Mouse (Mus musculus): ENCODE measurements around the gene Ccr7. TPM values are rescaled to one million over a fixed set of nuclear protein-coding genes. Genes with fewer than 3 reads are reported as not detected.

Ccr7 gene
- polyA plus RNA-seq, 1 experiment from 2014 or later = not detected

DNA sequence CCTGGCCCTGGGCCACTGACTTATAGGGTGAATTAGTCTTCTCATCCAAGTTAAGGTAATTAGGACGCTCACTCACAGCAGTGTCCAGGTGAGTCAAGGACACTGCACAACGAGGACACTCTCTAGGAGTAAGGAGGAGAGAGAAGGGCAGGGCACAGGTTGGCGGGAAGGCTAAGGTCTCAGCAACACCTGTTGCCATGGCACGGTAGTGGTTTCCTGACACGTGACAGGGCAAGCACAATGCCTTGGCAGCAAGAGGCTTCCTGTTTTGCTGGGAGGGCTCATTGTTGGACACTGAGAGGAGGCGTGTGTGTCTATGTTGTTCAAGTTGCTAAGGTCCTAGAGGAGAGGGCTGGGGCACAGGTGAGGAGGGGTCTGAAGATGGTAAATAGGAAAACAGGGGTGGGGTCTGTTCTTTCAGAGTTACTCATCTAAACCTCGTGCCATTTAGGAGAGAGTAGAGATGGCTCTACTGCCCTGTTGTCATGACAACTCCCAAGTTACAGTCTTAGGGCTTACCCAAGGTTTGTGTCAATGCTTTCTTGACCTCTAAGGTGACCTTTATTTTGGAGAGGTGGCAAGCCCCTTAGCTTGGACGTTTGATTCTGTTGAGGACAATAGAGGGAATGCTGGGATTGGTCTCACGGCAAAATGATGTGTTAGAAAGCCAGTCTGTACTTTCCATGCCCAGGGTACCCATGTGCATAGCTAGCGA lies 8.3 kb upstream of the Ccr7 start:
- 80% methylated on average over 10 of the region's 10 CpGs for WGBS
- H3K27me3 ChIP-seq (replicated peaks; ENCODE audit: control insufficient read depth, insufficient read depth, low read length) = no peaks in the 10 kb centered on the region
- no peaks in the 10 kb centered on the region for H3K4me1 ChIP-seq (ENCODE audit: control insufficient read depth, insufficient read depth, low read length)
- ATAC-seq = no peak
- H3K4me2 ChIP-seq (ENCODE audit: low read length) = no peak overlapping the region
- no peak overlapping the region for H3K27ac ChIP-seq (ENCODE audit: low read depth, low read length)
- no peak for DNase-seq (ENCODE audit: low spot score)
- H3K4me3 ChIP-seq (ENCODE audit: low read depth, low read length) = no peak overlapping the region
- no peak overlapping the region for H3K9ac ChIP-seq (ENCODE audit: low read length)
- H3K36me3 ChIP-seq (ENCODE audit: control insufficient read depth, insufficient read depth, low read length) = no peaks in the 10 kb centered on the region
- H3K9me3 ChIP-seq (replicated peaks; ENCODE audit: control insufficient read depth, low read length) = no peaks in the 10 kb centered on the region

DNA sequence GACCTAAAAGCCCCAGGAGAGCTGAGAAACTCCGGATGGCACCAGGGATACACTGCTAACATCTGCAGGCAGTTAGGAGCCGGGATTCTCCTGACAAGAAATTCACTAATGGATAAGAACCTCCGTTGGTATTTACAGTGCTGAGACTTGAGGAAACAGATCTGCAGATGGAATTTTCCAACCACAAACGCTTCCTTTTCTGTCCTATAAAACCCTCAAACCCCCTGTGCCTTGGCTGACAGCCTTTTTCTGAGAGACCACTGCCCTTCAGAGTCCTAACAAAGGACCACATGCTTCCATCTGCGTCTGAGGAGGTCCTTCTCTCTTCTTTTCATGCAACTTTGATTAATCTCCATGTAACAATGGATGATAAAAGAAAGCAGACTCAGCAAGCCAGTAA lies 6.8 kb upstream of the Ccr7 start:
- no peaks in the 10 kb centered on the region for H3K27me3 ChIP-seq (replicated peaks; ENCODE audit: control insufficient read depth, insufficient read depth, low read length)
- no peak for DNase-seq (ENCODE audit: low spot score)
- H3K4me1 ChIP-seq (ENCODE audit: control insufficient read depth, insufficient read depth, low read length) = no peaks in the 10 kb centered on the region
- H3K9me3 ChIP-seq (replicated peaks; ENCODE audit: control insufficient read depth, low read length) = no peaks in the 10 kb centered on the region
- no peak for ATAC-seq
- H3K4me3 ChIP-seq (ENCODE audit: low read depth, low read length) = no peak overlapping the region
- no peak overlapping the region for H3K4me2 ChIP-seq (ENCODE audit: low read length)
- H3K36me3 ChIP-seq (ENCODE audit: control insufficient read depth, insufficient read depth, low read length) = no peaks in the 10 kb centered on the region
- H3K27ac ChIP-seq (ENCODE audit: low read depth, low read length) = no peak overlapping the region
- 58% methylated on average over 5 of the region's 5 CpGs for WGBS
- no peak overlapping the region for H3K9ac ChIP-seq (ENCODE audit: low read length)

DNA sequence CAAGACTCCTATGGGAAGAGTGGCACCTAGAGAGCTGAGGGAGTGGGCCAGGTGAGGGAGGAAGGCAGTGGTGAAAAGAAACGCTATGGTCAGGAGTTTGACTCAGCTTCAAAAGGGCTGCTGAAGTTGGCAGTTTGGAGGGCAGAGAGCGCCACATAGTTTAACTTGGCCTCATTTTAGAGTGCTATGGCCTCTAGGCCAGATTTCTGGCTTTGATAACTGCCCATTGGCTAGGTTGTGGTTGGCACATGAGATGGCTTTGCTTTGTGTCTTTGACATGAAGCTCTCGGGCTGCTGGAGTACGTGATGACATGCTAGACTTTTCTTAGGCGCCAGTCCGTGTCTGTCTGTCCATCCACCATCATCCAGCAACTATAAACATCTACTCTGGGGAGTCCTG lies 5.4 kb upstream of the Ccr7 start:
- no peaks in the 10 kb centered on the region for H3K27me3 ChIP-seq (replicated peaks; ENCODE audit: control insufficient read depth, insufficient read depth, low read length)
- H3K4me2 ChIP-seq (ENCODE audit: low read length) = no peak overlapping the region
- H3K36me3 ChIP-seq (ENCODE audit: control insufficient read depth, insufficient read depth, low read length) = no peaks in the 10 kb centered on the region
- H3K4me1 ChIP-seq (ENCODE audit: control insufficient read depth, insufficient read depth, low read length) = no peaks in the 10 kb centered on the region
- no peak overlapping the region for H3K27ac ChIP-seq (ENCODE audit: low read depth, low read length)
- 82% methylated on average over 6 of the region's 6 CpGs for WGBS
- DNase-seq (ENCODE audit: low spot score) (no peak), ATAC-seq (no peak)
- no peak overlapping the region for H3K4me3 ChIP-seq (ENCODE audit: low read depth, low read length)
- H3K9ac ChIP-seq (ENCODE audit: low read length) = no peak overlapping the region
- no peaks in the 10 kb centered on the region for H3K9me3 ChIP-seq (replicated peaks; ENCODE audit: control insufficient read depth, low read length)

DNA sequence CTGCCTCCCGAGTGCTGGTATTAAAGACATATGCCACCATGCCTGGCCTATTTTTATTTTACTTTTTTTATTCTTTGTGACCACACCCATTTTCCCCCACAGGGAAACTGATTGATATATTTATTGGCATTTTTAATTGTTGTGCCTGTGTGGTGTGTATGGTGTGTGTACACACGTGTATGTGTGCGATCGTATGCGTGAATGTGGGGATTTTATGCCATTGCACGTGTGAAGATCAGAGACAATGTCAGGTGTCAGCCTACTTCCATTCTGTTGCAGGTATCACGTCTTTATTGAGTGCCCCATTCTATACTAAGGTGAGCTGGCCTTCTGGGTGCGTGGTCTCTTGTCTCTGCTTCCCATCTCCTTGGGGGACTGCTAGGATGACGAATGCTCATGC lies 940 bp upstream of the Ccr7 start:
- Histone ChIP-seq H3K36me3 (ENCODE audit: control insufficient read depth, insufficient read depth, low read length) (no peaks in the 10 kb centered on the region), H3K27me3 (replicated peaks; ENCODE audit: control insufficient read depth, insufficient read depth, low read length) (no peaks in the 10 kb centered on the region), H3K27ac (ENCODE audit: low read depth, low read length) (no peak overlapping the region), H3K4me3 (ENCODE audit: low read depth, low read length) (no peak overlapping the region), H3K4me2 (ENCODE audit: low read length) (no peak overlapping the region), H3K4me1 (ENCODE audit: control insufficient read depth, insufficient read depth, low read length) (no peaks in the 10 kb centered on the region), H3K9ac (ENCODE audit: low read length) (no peak overlapping the region), H3K9me3 (replicated peaks; ENCODE audit: control insufficient read depth, low read length) (no peaks in the 10 kb centered on the region)
- DNase-seq (ENCODE audit: low spot score) (no peak), ATAC-seq (no peak)
- 89% methylated on average over 9 of the region's 9 CpGs for WGBS

DNA sequence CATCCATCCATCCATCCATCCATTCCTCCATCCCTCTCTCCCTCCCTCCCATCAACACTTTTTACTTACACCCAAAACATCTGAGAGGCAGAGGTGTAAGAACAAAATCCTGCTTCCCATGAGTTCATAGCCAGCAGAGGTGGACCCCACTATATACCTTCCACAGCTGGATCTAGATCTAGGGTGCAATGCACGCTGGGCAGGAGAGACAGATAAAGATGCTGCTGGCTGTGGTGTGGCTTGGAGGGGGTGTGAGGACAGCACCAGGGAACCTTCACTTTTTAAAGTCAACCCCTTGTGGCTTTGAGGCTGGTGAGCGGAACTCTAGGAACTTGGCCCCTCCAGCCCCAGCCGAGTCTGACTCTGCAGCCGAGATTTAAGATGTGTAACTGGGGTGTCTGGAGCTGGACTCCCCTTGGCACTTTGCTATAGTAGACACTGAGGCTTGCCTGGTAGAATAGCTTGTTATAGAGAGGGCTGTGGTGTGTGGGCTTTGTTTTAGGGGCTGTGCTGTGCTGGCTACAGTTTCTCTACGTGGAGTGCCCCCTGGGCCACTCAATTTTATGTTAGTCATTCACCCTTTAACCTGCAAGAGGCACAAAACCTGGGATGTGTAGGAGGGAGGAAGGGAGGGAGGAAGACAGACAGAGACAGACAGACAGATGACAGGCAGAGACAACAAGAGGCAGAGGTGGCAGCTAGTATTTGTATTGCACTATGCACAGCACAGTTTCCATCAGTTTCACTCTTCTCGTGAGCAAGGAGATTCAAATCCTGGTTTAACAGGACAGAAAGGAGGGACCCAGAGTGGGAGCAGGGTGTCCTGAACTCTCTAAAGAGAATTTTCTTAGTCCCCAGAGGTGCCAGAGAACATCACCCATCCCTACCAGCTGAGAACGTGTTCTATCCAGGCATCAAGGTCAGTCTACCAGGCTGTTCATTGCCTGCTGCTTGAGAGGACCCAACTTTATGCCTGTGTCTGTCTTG lies 817 bp downstream of the Ccr7 start:
- Histone ChIP-seq H3K36me3 (ENCODE audit: control insufficient read depth, insufficient read depth, low read length) (no peaks in the 10 kb centered on the region), H3K4me3 (ENCODE audit: low read depth, low read length) (no peak overlapping the region), H3K27me3 (replicated peaks; ENCODE audit: control insufficient read depth, insufficient read depth, low read length) (no peaks in the 10 kb centered on the region), H3K27ac (ENCODE audit: low read depth, low read length) (no peak overlapping the region), H3K9me3 (replicated peaks; ENCODE audit: control insufficient read depth, low read length) (no peaks in the 10 kb centered on the region), H3K4me1 (ENCODE audit: control insufficient read depth, insufficient read depth, low read length) (peaks cover 2% of the 10 kb centered on the region; the same call in 1 of the 2 replicates), H3K9ac (ENCODE audit: low read length) (no peak overlapping the region), H3K4me2 (ENCODE audit: low read length) (no peak overlapping the region)
- ATAC-seq (no peak), DNase-seq (ENCODE audit: low spot score) (no peak)
- 78% methylated on average over 7 of the region's 7 CpGs for WGBS

DNA sequence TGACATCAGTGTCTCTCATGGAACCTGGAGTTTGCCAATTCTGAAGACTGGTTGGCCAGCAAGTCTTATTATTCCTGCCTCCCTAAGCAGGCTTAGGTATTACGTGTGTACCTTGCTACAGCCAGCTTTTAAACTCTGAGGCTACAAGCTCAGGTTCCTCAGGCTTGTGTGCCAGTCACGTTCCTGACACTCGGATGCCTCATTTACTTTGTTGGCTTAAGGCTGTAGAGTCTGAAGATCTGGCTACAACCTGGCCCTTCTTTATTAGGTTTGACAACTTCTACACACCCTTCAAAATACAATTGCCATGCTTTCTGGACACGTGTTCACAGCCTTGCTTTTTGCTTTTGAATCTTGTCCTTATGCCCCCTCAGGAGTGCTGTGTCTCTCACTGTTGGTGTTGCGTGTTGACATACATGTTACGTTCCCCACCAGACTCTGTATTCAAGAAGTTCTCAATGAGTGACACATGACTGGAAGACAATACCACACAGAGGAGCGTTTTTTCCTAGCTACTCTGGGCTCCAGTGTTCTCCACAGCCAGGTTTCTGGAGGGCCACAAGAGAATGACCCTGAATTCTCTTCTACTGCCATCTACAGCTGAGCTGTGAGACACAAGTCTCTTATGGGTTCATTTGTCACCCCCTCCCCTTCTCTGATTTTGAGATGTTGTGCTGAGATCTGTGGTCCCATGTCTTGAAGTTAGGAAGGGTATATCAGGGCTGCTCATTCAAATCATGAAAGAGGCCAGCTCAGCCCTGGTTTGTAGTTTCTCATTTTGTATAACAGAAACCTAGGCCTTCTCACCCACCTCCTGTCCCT lies 2.3 kb downstream of the Ccr7 start:
- Histone ChIP-seq H3K9ac (ENCODE audit: low read length) (no peak overlapping the region), H3K4me2 (ENCODE audit: low read length) (no peak overlapping the region), H3K27ac (ENCODE audit: low read depth, low read length) (no peak overlapping the region), H3K4me1 (ENCODE audit: control insufficient read depth, insufficient read depth, low read length) (peaks cover 12% of the 10 kb centered on the region; the same call in 1 of the 2 replicates), H3K27me3 (replicated peaks; ENCODE audit: control insufficient read depth, insufficient read depth, low read length) (no peaks in the 10 kb centered on the region), H3K36me3 (ENCODE audit: control insufficient read depth, insufficient read depth, low read length) (no peaks in the 10 kb centered on the region), H3K4me3 (ENCODE audit: low read depth, low read length) (no peak overlapping the region), H3K9me3 (replicated peaks; ENCODE audit: control insufficient read depth, low read length) (no peaks in the 10 kb centered on the region)
- no peak for DNase-seq (ENCODE audit: low spot score)
- ATAC-seq = no peak
- 70% methylated on average over 7 of the region's 7 CpGs for WGBS

DNA sequence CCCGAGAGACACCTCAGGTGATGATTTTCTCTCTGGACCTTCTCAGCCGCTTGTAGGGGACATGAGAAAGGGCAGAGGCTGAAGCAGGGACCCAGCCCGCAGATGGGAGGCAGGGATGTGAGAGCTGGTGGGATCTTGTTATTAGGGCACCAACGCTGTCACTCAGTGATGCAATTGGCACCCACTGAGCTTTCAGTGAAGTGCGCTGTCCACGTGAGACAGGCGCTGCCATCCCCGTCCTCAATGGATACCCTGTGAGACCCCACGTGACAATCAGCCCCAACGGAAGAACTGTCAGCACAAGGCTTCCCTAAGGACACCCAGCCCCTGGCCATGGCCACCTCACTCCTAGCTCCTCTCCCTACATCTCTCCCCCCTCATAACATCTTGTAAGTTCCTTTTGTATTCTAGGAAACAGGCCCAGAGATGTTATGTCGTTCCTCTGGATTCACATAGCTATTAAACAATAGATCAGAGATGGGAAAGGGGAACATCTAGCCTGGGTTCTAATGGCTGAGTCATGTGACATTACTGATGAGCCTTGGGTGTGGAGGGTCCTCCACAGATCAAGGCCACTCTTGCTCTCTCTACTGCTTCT lies 3.4 kb downstream of the Ccr7 start:
- Histone ChIP-seq H3K36me3 (ENCODE audit: control insufficient read depth, insufficient read depth, low read length) (no peaks in the 10 kb centered on the region), H3K4me1 (ENCODE audit: control insufficient read depth, insufficient read depth, low read length) (peaks cover 12% of the 10 kb centered on the region; the same call in 1 of the 2 replicates), H3K27ac (ENCODE audit: low read depth, low read length) (no peak overlapping the region), H3K4me2 (ENCODE audit: low read length) (no peak overlapping the region), H3K27me3 (replicated peaks; ENCODE audit: control insufficient read depth, insufficient read depth, low read length) (no peaks in the 10 kb centered on the region), H3K4me3 (ENCODE audit: low read depth, low read length) (no peak overlapping the region), H3K9me3 (replicated peaks; ENCODE audit: control insufficient read depth, low read length) (no peaks in the 10 kb centered on the region), H3K9ac (ENCODE audit: low read length) (no peak overlapping the region)
- DNase-seq (ENCODE audit: low spot score) (no peak), ATAC-seq (no peak)
- WGBS = 73% methylated on average over 11 of the region's 11 CpGs

DNA sequence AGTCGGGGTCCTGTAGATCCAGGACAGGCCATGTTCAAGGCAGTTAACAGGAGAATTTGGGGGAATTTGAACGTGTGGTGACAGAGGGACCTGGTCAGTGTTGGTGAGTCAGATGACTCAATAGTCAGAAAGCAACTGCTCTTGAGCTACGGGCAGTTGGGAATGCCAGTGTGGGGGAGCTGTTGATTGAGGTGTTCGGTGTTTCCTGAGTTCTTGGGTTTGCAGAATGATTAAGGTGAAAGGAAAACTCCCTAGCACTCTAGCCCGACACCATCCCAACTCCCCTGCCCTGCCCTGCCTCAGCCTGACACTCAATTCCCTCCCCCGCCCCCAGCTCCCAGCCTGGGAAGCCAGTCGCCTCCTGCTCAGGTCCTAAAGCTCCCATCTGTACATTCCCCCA lies 4.0 kb downstream of the Ccr7 start:
- Histone ChIP-seq H3K9me3 (replicated peaks; ENCODE audit: control insufficient read depth, low read length) (no peaks in the 10 kb centered on the region), H3K27me3 (replicated peaks; ENCODE audit: control insufficient read depth, insufficient read depth, low read length) (no peaks in the 10 kb centered on the region), H3K36me3 (ENCODE audit: control insufficient read depth, insufficient read depth, low read length) (no peaks in the 10 kb centered on the region), H3K4me1 (ENCODE audit: control insufficient read depth, insufficient read depth, low read length) (peaks cover 12% of the 10 kb centered on the region; the same call in 1 of the 2 replicates), H3K27ac (ENCODE audit: low read depth, low read length) (no peak overlapping the region), H3K4me2 (ENCODE audit: low read length) (no peak overlapping the region), H3K4me3 (ENCODE audit: low read depth, low read length) (no peak overlapping the region), H3K9ac (ENCODE audit: low read length) (no peak overlapping the region)
- no peak for ATAC-seq
- WGBS = 67% methylated on average over 7 of the region's 7 CpGs
- no peak for DNase-seq (ENCODE audit: low spot score)

Data from forebrain, embryonic 14.5 days (tissue).